Mouse (Mus musculus): ENCODE measurements at regions not wholly inside any gene's neighbourhood (a gene's known extent, or its start where the extent isn't known, plus 50 kb on each side); places are given as distances from the start of the nearest gene placed in this dataset.
A peak's percentile ranks its signal among the peaks of the same experiment; 100 is the strongest.
"Not testable (repeated sequence)": the region's sequence is repeated elsewhere in the genome, so short reads cannot be mapped to it uniquely, and the experiment has no call there.

GRCm38 (mm10) chr10:68990584-68990983 is 160.7 kb upstream of the Rhobtb1 start:
- H3K9ac ChIP-seq (replicated peaks; ENCODE audit: low read length), result no peak overlapping the region
- no peaks in the 10 kb centered on the region for H3K36me3 ChIP-seq (replicated peaks; ENCODE audit: control insufficient read depth, insufficient read depth, low read depth, low read length)
- H3K4me1 ChIP-seq (ENCODE audit: control insufficient read depth, insufficient read depth, low read length), result no peaks in the 10 kb centered on the region
- H3K4me2 ChIP-seq (ENCODE audit: low read depth, low read length), result no peak overlapping the region
- no peak overlapping the region for H3K27ac ChIP-seq (replicated peaks; ENCODE audit: low read depth, low read length)
- no peak for DNase-seq (ENCODE audit: low spot score)
- ATAC-seq (replicated peaks; ENCODE audit: insufficient number of reproducible peaks, low FRiP score, low TSS enrichment, low read depth), result no peak
- no peaks in the 10 kb centered on the region for H3K9me3 ChIP-seq (replicated peaks; ENCODE audit: control insufficient read depth, low read length)
- no peak overlapping the region for H3K4me3 ChIP-seq (ENCODE audit: low read depth, low read length)
- H3K27me3 ChIP-seq (ENCODE audit: control insufficient read depth, insufficient read depth, low read length), result no peaks in the 10 kb centered on the region
- 79% methylated on average over 6 of the region's 6 CpGs for WGBS

GRCm38 (mm10) chr10:68999610-69000009 is 151.6 kb upstream of the Rhobtb1 start:
- H3K9me3 ChIP-seq (replicated peaks; ENCODE audit: control insufficient read depth, low read length), result no peaks in the 10 kb centered on the region
- no peak for ATAC-seq (replicated peaks; ENCODE audit: insufficient number of reproducible peaks, low FRiP score, low TSS enrichment, low read depth)

DNA sequence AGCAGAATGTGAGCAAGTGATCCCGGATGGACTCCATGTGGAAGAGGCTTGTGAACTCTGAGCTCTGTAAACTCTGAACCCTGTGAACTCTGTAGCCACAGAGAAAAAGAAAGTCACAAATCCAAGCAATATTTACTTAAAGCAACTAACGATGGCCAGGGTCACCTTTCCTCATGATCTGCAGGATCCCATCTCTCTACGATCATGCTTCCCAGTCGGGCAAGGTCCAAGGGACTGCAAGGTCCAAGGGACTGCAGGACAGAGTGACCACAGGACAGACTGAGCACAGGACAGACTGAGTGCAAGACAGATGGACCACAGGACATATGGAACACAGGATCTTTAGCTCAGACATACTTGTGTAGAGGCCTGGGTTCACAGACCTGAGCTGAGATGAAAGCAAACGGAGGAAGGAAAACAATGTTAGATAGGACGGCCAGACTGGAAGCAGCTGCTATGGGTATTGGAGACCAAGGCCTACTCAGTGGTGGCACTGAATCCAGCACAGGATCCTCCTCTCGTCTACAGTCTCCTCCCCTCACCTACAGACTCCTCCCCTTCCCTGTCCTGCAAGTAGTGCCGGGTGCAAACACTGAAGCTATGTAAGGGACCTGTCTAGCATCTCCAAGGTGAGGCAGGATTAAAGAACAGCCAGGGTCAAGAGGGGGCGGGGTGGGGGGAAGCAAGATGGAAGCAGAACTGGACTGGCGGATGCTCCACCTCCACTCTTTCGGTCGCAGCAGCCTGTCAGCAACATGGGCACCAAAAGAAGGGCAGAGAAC is 149.4 kb upstream of the Rhobtb1 start:
- WGBS, result 91% methylated on average over 12 of the region's 12 CpGs
- Histone ChIP-seq H3K4me3 (ENCODE audit: low read depth, low read length) (no peak overlapping the region), H3K4me2 (ENCODE audit: low read depth, low read length) (no peak overlapping the region), H3K9me3 (replicated peaks; ENCODE audit: control insufficient read depth, low read length) (no peaks in the 10 kb centered on the region), H3K36me3 (replicated peaks; ENCODE audit: control insufficient read depth, insufficient read depth, low read depth, low read length) (no peaks in the 10 kb centered on the region), H3K27ac (replicated peaks; ENCODE audit: low read depth, low read length) (no peak overlapping the region), H3K27me3 (ENCODE audit: control insufficient read depth, insufficient read depth, low read length) (no peaks in the 10 kb centered on the region), H3K4me1 (ENCODE audit: control insufficient read depth, insufficient read depth, low read length) (no peaks in the 10 kb centered on the region), H3K9ac (replicated peaks; ENCODE audit: low read length) (no peak overlapping the region)
- no peak for DNase-seq (ENCODE audit: low spot score)
- ATAC-seq (replicated peaks; ENCODE audit: insufficient number of reproducible peaks, low FRiP score, low TSS enrichment, low read depth), result no peak

More at GRCm38 (mm10) chr10:68999610-69000009, 151.6 kb upstream of the Rhobtb1 start:
- Histone ChIP-seq H3K4me3 (ENCODE audit: low read depth, low read length) (no peak overlapping the region), H3K27ac (replicated peaks; ENCODE audit: low read depth, low read length) (no peak overlapping the region), H3K4me2 (ENCODE audit: low read depth, low read length) (no peak overlapping the region), H3K4me1 (ENCODE audit: control insufficient read depth, insufficient read depth, low read length) (no peaks in the 10 kb centered on the region), H3K36me3 (replicated peaks; ENCODE audit: control insufficient read depth, insufficient read depth, low read depth, low read length) (no peaks in the 10 kb centered on the region), H3K9ac (replicated peaks; ENCODE audit: low read length) (no peak overlapping the region), H3K27me3 (ENCODE audit: control insufficient read depth, insufficient read depth, low read length) (no peaks in the 10 kb centered on the region)
- 90% methylated on average over 6 of the region's 6 CpGs for WGBS
- no peak for DNase-seq (ENCODE audit: low spot score)

DNA sequence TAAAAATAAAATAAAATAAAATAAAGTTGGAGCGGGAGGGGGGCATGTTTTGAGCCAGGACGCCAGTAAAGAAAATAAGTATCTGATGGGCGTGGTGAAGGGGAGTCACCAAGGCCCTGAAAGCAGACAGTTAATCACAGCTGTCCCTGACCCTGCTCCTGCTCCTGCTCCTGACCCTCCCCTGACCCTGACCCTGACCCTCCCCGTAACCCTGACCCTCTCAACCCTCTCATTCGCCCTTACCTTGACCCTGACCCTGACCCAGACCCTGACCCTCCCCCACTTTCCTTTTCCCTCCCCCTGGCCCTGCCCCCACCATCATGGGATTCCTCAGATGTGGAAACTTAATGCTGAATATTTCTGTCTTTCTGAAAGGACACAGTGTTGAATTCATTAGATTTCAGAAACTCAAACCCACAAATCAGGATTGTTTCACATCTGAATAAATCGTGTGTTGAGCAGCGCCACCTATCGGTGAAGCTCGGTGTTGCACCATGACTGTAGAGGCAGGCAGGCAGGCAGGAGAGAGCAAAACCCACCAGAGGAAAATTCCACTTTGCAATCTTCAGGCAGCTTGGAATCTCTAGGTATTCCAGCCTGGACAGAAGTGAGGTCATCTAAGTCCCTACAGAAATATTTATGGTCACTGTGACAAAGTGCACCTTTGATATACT is 145.9 kb upstream of the Rhobtb1 start:
- Histone ChIP-seq H3K27me3 (ENCODE audit: control insufficient read depth, insufficient read depth, low read length) (no peaks in the 10 kb centered on the region), H3K4me2 (ENCODE audit: low read depth, low read length) (no peak overlapping the region), H3K36me3 (replicated peaks; ENCODE audit: control insufficient read depth, insufficient read depth, low read depth, low read length) (no peaks in the 10 kb centered on the region), H3K9ac (replicated peaks; ENCODE audit: low read length) (no peak overlapping the region), H3K4me3 (ENCODE audit: low read depth, low read length) (no peak overlapping the region), H3K27ac (replicated peaks; ENCODE audit: low read depth, low read length) (no peak overlapping the region), H3K4me1 (ENCODE audit: control insufficient read depth, insufficient read depth, low read length) (no peaks in the 10 kb centered on the region), H3K9me3 (replicated peaks; ENCODE audit: control insufficient read depth, low read length) (no peaks in the 10 kb centered on the region)
- 44% methylated on average over 9 of the region's 9 CpGs for WGBS
- ATAC-seq (replicated peaks; ENCODE audit: insufficient number of reproducible peaks, low FRiP score, low TSS enrichment, low read depth) (no peak), DNase-seq (ENCODE audit: low spot score) (peak; percentile 88)

DNA sequence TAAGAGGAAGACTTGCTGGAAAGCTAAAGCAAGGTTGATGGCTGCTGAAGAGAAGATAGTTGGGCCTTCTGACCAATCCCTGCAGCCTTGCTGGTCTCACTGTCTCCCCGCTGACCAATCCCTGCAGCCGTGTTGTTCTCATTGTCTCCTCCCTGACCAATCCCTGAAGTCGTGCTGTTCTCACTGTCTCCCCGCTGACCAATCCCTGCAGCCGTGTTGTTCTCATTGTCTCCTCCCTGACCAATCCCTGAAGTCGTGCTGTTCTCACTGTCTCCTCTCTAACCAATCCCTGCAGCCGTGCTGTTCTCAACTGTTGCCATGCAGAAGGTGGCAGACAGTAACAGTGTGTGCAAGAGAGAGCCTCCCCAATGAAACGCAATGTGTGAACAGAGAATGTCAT is 142.6 kb upstream of the Rhobtb1 start:
- not testable (repeated sequence) for H3K4me1 ChIP-seq (ENCODE audit: control insufficient read depth, insufficient read depth, low read length); H3K9me3 ChIP-seq (replicated peaks; ENCODE audit: control insufficient read depth, low read length); H3K4me3 ChIP-seq (ENCODE audit: low read depth, low read length); H3K27ac ChIP-seq (replicated peaks; ENCODE audit: low read depth, low read length); H3K4me2 ChIP-seq (ENCODE audit: low read depth, low read length); H3K36me3 ChIP-seq (replicated peaks; ENCODE audit: control insufficient read depth, insufficient read depth, low read depth, low read length); ATAC-seq (replicated peaks; ENCODE audit: insufficient number of reproducible peaks, low FRiP score, low TSS enrichment, low read depth); H3K27me3 ChIP-seq (ENCODE audit: control insufficient read depth, insufficient read depth, low read length); DNase-seq (ENCODE audit: low spot score); H3K9ac ChIP-seq (replicated peaks; ENCODE audit: low read length)
- 94% methylated on average over 8 of the region's 8 CpGs for WGBS

DNA sequence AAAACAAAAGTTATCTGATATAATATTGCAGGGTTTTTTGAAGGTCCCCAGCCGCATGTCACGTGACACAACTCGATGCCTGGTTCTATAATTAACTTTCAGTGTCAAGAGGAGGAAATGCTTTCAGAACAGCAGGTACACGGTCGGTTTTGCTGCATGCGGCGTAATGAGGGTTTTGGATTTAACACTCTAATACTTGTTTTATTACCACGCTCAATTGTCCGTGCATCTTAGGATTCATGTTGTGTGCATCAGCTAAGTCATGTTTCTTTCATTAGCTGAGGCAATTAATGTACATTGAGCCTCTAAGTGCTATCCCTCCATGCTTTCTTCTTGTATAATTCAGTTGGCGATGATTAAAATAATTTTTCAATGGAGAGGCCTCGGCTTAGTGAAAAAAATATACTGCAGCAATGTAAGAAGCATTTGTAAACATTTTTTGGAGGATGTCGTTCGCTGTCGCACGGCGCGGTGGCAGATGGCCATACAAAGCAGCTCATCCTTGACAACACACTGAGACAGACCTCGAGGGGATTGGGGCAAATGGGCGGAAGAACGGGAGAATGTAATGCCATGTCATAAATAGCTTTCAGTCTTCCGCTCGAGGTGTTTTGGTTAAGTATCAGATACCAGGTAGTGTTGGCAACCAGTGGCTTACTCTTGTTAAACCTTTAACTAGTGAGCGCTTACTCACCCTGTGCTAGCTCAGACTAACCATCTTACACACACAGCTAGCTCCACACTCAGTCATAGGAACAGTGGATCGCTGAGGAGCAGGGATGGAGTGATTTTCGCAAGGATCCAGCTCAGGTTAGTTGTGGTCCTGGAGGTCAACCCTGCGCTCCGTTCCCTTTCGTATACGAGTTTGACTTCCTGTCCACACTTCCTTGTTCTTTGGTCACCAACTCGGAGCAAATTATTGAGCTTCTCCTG is 130.2 kb upstream of the Rhobtb1 start:
- Histone ChIP-seq H3K27ac (replicated peaks; ENCODE audit: low read depth, low read length) (no peak overlapping the region), H3K9ac (replicated peaks; ENCODE audit: low read length) (no peak overlapping the region), H3K4me3 (ENCODE audit: low read depth, low read length) (no peak overlapping the region), H3K4me2 (ENCODE audit: low read depth, low read length) (no peak overlapping the region), H3K27me3 (ENCODE audit: control insufficient read depth, insufficient read depth, low read length) (no peaks in the 10 kb centered on the region), H3K4me1 (ENCODE audit: control insufficient read depth, insufficient read depth, low read length) (no peaks in the 10 kb centered on the region), H3K9me3 (replicated peaks; ENCODE audit: control insufficient read depth, low read length) (no peaks in the 10 kb centered on the region), H3K36me3 (replicated peaks; ENCODE audit: control insufficient read depth, insufficient read depth, low read depth, low read length) (no peaks in the 10 kb centered on the region)
- no peak for ATAC-seq (replicated peaks; ENCODE audit: insufficient number of reproducible peaks, low FRiP score, low TSS enrichment, low read depth)
- no peak for DNase-seq (ENCODE audit: low spot score)
- 87% methylated on average over 30 of the region's 30 CpGs for WGBS

DNA sequence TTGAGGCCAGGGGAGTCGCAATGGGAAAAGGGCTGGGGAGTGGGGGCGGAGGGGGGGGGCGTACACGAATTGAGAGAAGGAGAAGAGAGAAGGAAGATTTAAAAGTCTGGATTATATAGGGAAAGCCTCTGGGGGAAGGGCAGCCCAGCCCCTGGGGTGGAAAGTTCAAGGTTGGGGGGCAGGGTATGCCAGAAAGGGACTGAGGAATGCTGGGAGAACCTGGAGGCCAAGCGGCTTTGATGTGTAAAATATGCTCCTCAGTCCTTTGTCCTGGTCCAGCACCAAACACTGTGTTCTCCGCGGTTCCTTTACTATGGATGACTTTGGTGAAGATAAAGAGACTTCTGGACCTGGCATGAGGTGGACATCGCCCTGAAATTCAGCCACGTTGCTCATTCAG is 117.8 kb upstream of the Rhobtb1 start:
- Histone ChIP-seq H3K9me3 (replicated peaks; ENCODE audit: control insufficient read depth, low read length) (no peaks in the 10 kb centered on the region), H3K36me3 (replicated peaks; ENCODE audit: control insufficient read depth, insufficient read depth, low read depth, low read length) (no peaks in the 10 kb centered on the region), H3K9ac (replicated peaks; ENCODE audit: low read length) (no peak overlapping the region), H3K27me3 (ENCODE audit: control insufficient read depth, insufficient read depth, low read length) (no peaks in the 10 kb centered on the region), H3K4me2 (ENCODE audit: low read depth, low read length) (no peak overlapping the region), H3K27ac (replicated peaks; ENCODE audit: low read depth, low read length) (no peak overlapping the region), H3K4me1 (ENCODE audit: control insufficient read depth, insufficient read depth, low read length) (no peaks in the 10 kb centered on the region), H3K4me3 (ENCODE audit: low read depth, low read length) (no peak overlapping the region)
- ATAC-seq (replicated peaks; ENCODE audit: insufficient number of reproducible peaks, low FRiP score, low TSS enrichment, low read depth), result no peak
- 66% methylated on average over 9 of the region's 9 CpGs for WGBS
- no peak for DNase-seq (ENCODE audit: low spot score)
